Mouse (Mus musculus): ENCODE data around the gene Smpdl3b. TPM values are rescaled to one million over a fixed set of nuclear protein-coding genes. Genes with fewer than 3 reads are reported as not detected.
"Not testable (repeated sequence)": the region's sequence is repeated elsewhere in the genome, so short reads cannot be mapped to it uniquely, and the experiment has no call there.

The Smpdl3b gene
- polyA plus RNA-seq, 1 experiment from 2014 or later: 1.1 TPM

- no peak overlapping the region for H3K9ac ChIP-seq
- no peaks in the 10 kb centered on the region for H3K27me3 ChIP-seq
- H3K27ac ChIP-seq (replicated peaks): no peak overlapping the region
- 62% methylated on average over 6 of the region's 6 CpGs for WGBS (ENCODE audit: insufficient replicate concordance)
- H3K36me3 ChIP-seq (replicated peaks): no peaks in the 10 kb centered on the region
- H3K4me3 ChIP-seq (replicated peaks): no peak overlapping the region
- peaks cover 14% of the 10 kb centered on the region for H3K4me1 ChIP-seq (replicated peaks)
- no peak for ATAC-seq (ENCODE audit: insufficient read depth)
- H3K9me3 ChIP-seq (replicated peaks): no peaks in the 10 kb centered on the region
- no peak overlapping the region for H3K4me2 ChIP-seq
These were observed 7.6 kb downstream of the Smpdl3b start for GRCm38 (mm10) chr4:132749258-132749982.

- Histone ChIP-seq H3K9ac (no peak overlapping the region), H3K4me3 (replicated peaks) (no peak overlapping the region), H3K4me2 (no peak overlapping the region), H3K36me3 (replicated peaks) (no peaks in the 10 kb centered on the region), H3K27me3 (no peaks in the 10 kb centered on the region), H3K9me3 (replicated peaks) (no peaks in the 10 kb centered on the region), H3K4me1 (replicated peaks) (peaks cover 21% of the 10 kb centered on the region), H3K27ac (replicated peaks) (no peak overlapping the region)
- ATAC-seq (ENCODE audit: insufficient read depth): no peak
- 65% methylated on average over 4 of the region's 4 CpGs for WGBS (ENCODE audit: insufficient replicate concordance)
These were observed 8.3 kb downstream of the Smpdl3b start for GRCm38 (mm10) chr4:132748778-132749177.

GRCm38 (mm10) chr4:132747664-132748259 lies 9.3 kb downstream of the Smpdl3b start:
- H3K4me3 ChIP-seq (replicated peaks): peak overlapping the region; percentile 30
- peak; percentile 51 for ATAC-seq (ENCODE audit: insufficient read depth)
- no peaks in the 10 kb centered on the region for H3K27me3 ChIP-seq
- peaks cover 23% of the 10 kb centered on the region for H3K4me1 ChIP-seq (replicated peaks)
- no peaks in the 10 kb centered on the region for H3K36me3 ChIP-seq (replicated peaks)
- WGBS (ENCODE audit: insufficient replicate concordance): 19% methylated on average over 9 of the region's 9 CpGs
- no peaks in the 10 kb centered on the region for H3K9me3 ChIP-seq (replicated peaks)
- H3K4me2 ChIP-seq: peak overlapping the region; percentile 46
- H3K9ac ChIP-seq: no peak overlapping the region
- H3K27ac ChIP-seq (replicated peaks): peak overlapping the region; percentile 70

GRCm38 (mm10) chr4:132746911-132747517 lies 10.0 kb downstream of the Smpdl3b start:
- WGBS (ENCODE audit: insufficient replicate concordance): 65% methylated on average over 9 of the region's 9 CpGs
- Histone ChIP-seq H3K27ac (replicated peaks) (peak overlapping the region; percentile 70), H3K36me3 (replicated peaks) (no peaks in the 10 kb centered on the region), H3K4me1 (replicated peaks) (peaks cover 23% of the 10 kb centered on the region), H3K4me2 (peak overlapping the region; percentile 46), H3K9ac (no peak overlapping the region), H3K9me3 (replicated peaks) (no peaks in the 10 kb centered on the region), H3K27me3 (no peaks in the 10 kb centered on the region), H3K4me3 (replicated peaks) (no peak overlapping the region)
- ATAC-seq (ENCODE audit: insufficient read depth): 0 out of 2 replicates have a peak, but pooled peaks have one; percentile 8

- Histone ChIP-seq H3K4me1 (replicated peaks) (peaks cover 23% of the 10 kb centered on the region), H3K9ac (no peak overlapping the region), H3K36me3 (replicated peaks) (no peaks in the 10 kb centered on the region), H3K4me2 (no peak overlapping the region), H3K4me3 (replicated peaks) (no peak overlapping the region), H3K9me3 (replicated peaks) (no peaks in the 10 kb centered on the region), H3K27me3 (0 out of 2 replicates have a peak, but pooled peaks cover 8% of the 10 kb centered on the region), H3K27ac (replicated peaks) (no peak overlapping the region)
- no peak for ATAC-seq (ENCODE audit: insufficient read depth)
- 41% methylated on average over 11 of the region's 11 CpGs for WGBS (ENCODE audit: insufficient replicate concordance)
These were observed 12.8 kb downstream of the Smpdl3b start for GRCm38 (mm10) chr4:132743992-132744911.

GRCm38 (mm10) chr4:132741491-132741890 lies 15.6 kb downstream of the Smpdl3b start:
- no peaks in the 10 kb centered on the region for H3K9me3 ChIP-seq (replicated peaks)
- no peak overlapping the region for H3K9ac ChIP-seq
- 66% methylated on average over 7 of the region's 7 CpGs for WGBS (ENCODE audit: insufficient replicate concordance)
- peaks cover 11% of the 10 kb centered on the region for H3K4me1 ChIP-seq (replicated peaks)
- no peak overlapping the region for H3K27ac ChIP-seq (replicated peaks)
- 0 out of 2 replicates have a peak, but pooled peaks cover 8% of the 10 kb centered on the region for H3K27me3 ChIP-seq
- H3K4me3 ChIP-seq (replicated peaks): no peak overlapping the region
- no peak overlapping the region for H3K4me2 ChIP-seq
- no peaks in the 10 kb centered on the region for H3K36me3 ChIP-seq (replicated peaks)
- ATAC-seq (ENCODE audit: insufficient read depth): no peak

- 71% methylated on average over 9 of the region's 9 CpGs for WGBS (ENCODE audit: insufficient replicate concordance)
- not testable (repeated sequence) for H3K4me2 ChIP-seq; H3K9me3 ChIP-seq (replicated peaks); H3K4me3 ChIP-seq (replicated peaks); H3K27me3 ChIP-seq; H3K9ac ChIP-seq; H3K36me3 ChIP-seq (replicated peaks); ATAC-seq (ENCODE audit: insufficient read depth); H3K27ac ChIP-seq (replicated peaks)
- peaks cover 30% of the 10 kb centered on the region for H3K4me1 ChIP-seq (replicated peaks)
These were observed 19.9 kb downstream of the Smpdl3b start for GRCm38 (mm10) chr4:132737154-132737553.

GRCm38 (mm10) chr4:132735894-132736293 lies 21.2 kb downstream of the Smpdl3b start:
- ATAC-seq (ENCODE audit: insufficient read depth): peak; percentile 35; the same call in 1 of the 2 replicates
- WGBS (ENCODE audit: insufficient replicate concordance): 53% methylated on average over 3 of the region's 3 CpGs

GRCm38 (mm10) chr4:132735389-132735788 lies 21.7 kb downstream of the Smpdl3b start:
- 69% methylated on average over 2 of the region's 2 CpGs for WGBS (ENCODE audit: insufficient replicate concordance)
- no peak for ATAC-seq (ENCODE audit: insufficient read depth)
- Histone ChIP-seq H3K9me3 (replicated peaks) (no peaks in the 10 kb centered on the region), H3K4me3 (replicated peaks) (no peak overlapping the region), H3K4me2 (no peak overlapping the region), H3K36me3 (replicated peaks) (no peaks in the 10 kb centered on the region), H3K4me1 (replicated peaks) (peaks cover 41% of the 10 kb centered on the region), H3K27me3 (no peaks in the 10 kb centered on the region), H3K27ac (replicated peaks) (no peak overlapping the region), H3K9ac (no peak overlapping the region)

More at GRCm38 (mm10) chr4:132735894-132736293, 21.2 kb downstream of the Smpdl3b start:
- H3K9ac ChIP-seq: no peak overlapping the region
- no peak overlapping the region for H3K4me3 ChIP-seq (replicated peaks)
- H3K36me3 ChIP-seq (replicated peaks): no peaks in the 10 kb centered on the region
- no peak overlapping the region for H3K4me2 ChIP-seq
- peaks cover 41% of the 10 kb centered on the region for H3K4me1 ChIP-seq (replicated peaks)
- H3K9me3 ChIP-seq (replicated peaks): no peaks in the 10 kb centered on the region
- H3K27ac ChIP-seq (replicated peaks): no peak overlapping the region
- H3K27me3 ChIP-seq: 0 out of 2 replicates have a peak, but pooled peaks cover 4% of the 10 kb centered on the region

- Histone ChIP-seq H3K9ac (no peak overlapping the region), H3K4me2 (no peak overlapping the region), H3K27me3 (no peaks in the 10 kb centered on the region), H3K27ac (replicated peaks) (no peak overlapping the region), H3K4me3 (replicated peaks) (no peak overlapping the region), H3K9me3 (replicated peaks) (no peaks in the 10 kb centered on the region), H3K4me1 (replicated peaks) (peaks cover 41% of the 10 kb centered on the region), H3K36me3 (replicated peaks) (no peaks in the 10 kb centered on the region)
- 74% methylated on average over 2 of the region's 2 CpGs for WGBS (ENCODE audit: insufficient replicate concordance)
- no peak for ATAC-seq (ENCODE audit: insufficient read depth)
These were observed 22.3 kb downstream of the Smpdl3b start for GRCm38 (mm10) chr4:132734766-132735165.
